Mouse (Mus musculus): ENCODE data around the gene Epc2. TPM values are rescaled to one million over a fixed set of nuclear protein-coding genes. Genes with fewer than 3 reads are reported as not detected.

Epc2 gene
- polyA plus RNA-seq, 1 experiment from 2014 or later: 4.8 TPM

DNA sequence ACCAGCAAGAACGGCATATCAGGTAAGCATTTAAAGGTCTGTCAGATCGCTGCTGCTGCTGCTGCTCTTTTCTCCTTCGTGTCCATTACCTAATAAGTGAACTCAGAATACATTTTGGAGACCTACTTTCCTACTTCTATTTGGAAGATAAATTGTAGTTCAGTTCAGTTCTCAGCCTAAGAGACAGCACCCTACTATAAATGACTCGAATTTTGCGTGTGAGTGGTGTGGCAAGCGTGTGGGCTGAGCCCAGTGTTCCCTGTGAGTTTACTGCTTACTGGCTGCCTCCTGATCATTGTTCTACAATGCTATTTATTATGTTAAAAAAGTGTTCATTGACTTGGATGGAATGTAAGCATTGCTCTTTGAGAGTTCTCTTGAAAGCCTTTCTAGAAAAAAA, 85.9 kb downstream of the Epc2 start:
- 94% methylated on average over 6 of the region's 6 CpGs for WGBS
- H3K4me3 ChIP-seq: no peak overlapping the region
- no peak overlapping the region for H3K4me2 ChIP-seq
- peaks cover 29% of the 10 kb centered on the region for H3K36me3 ChIP-seq
- no peaks in the 10 kb centered on the region for H3K4me1 ChIP-seq
- H3K27ac ChIP-seq (replicated peaks): no peak overlapping the region
- no peaks in the 10 kb centered on the region for H3K9me3 ChIP-seq
- no peaks in the 10 kb centered on the region for H3K27me3 ChIP-seq (replicated peaks)
- no peak overlapping the region for H3K9ac ChIP-seq
- no peak for ATAC-seq (ENCODE audit: extremely low read depth, insufficient number of reproducible peaks, low FRiP score, low TSS enrichment)

DNA sequence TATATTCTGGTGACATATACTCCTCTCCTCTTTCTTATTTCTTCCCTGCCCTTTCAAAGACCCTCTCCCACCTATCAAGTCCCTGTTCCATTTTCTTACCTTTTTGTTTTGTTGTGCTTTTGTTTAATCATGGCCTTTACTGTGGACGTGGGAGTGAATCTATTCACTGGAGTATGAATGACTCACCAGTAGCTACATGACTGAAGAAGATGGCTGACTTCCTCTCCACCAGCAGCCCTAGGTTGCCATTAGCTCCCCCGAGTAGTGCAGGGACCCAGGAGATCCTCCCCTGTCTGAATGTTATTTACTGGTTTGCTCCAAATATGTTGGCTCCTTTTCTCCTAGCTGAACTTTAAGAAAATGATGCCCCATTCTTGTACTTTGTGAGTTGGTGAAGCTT, 86.8 kb downstream of the Epc2 start:
- H3K4me2 ChIP-seq: no peak overlapping the region
- H3K4me1 ChIP-seq: no peaks in the 10 kb centered on the region
- H3K9me3 ChIP-seq: no peaks in the 10 kb centered on the region
- 72% methylated on average over 2 of the region's 2 CpGs for WGBS
- ATAC-seq (ENCODE audit: extremely low read depth, insufficient number of reproducible peaks, low FRiP score, low TSS enrichment): no peak
- no peak overlapping the region for H3K9ac ChIP-seq
- H3K27ac ChIP-seq (replicated peaks): no peak overlapping the region
- peaks cover 27% of the 10 kb centered on the region for H3K36me3 ChIP-seq
- no peak overlapping the region for H3K4me3 ChIP-seq
- H3K27me3 ChIP-seq (replicated peaks): no peaks in the 10 kb centered on the region

DNA sequence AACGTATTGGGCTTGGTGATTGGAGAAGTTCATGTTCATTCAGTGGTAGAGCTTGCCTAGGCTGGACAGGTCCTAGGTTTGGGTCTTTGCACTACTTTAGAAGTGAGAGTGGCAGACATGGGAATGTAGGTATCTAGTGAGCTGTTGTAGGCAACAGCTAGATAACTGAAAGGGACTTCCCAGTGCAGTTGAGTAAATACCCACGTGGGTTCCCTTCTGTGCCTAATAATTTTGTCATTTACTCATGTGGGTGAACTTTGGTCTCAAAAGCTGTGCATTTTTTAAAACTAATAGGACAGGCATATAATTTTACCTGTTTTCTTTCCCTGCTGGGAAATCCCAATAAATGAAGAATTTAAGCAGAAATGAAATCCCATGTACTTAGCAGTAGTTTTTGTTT, 88.5 kb downstream of the Epc2 start:
- ATAC-seq (ENCODE audit: extremely low read depth, insufficient number of reproducible peaks, low FRiP score, low TSS enrichment): no peak
- Histone ChIP-seq H3K9me3 (no peaks in the 10 kb centered on the region), H3K9ac (no peak overlapping the region), H3K4me2 (no peak overlapping the region), H3K36me3 (peaks cover 27% of the 10 kb centered on the region), H3K4me1 (no peaks in the 10 kb centered on the region), H3K27me3 (replicated peaks) (no peaks in the 10 kb centered on the region), H3K27ac (replicated peaks) (no peak overlapping the region), H3K4me3 (no peak overlapping the region)
- WGBS: 82% methylated on average over 2 of the region's 2 CpGs

DNA sequence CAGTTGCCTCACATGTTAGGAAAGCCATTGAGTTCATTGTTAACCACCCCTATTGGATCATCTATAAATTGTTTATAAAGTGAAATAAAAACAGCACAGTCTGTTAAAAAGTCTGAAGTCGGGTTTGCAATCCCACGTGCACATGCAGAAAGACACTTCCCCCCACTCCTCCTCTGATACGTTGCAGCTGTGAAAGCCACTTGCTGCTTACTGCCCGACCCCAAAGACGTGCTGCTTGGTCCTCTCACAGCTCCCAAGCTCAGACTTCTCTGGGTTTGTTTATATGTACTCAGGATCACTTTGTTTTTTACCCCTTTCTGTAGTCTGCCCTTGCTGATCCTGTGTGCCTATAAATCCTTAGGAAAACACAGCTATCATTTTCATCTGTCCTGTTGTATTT, 96.5 kb downstream of the Epc2 start:
- Histone ChIP-seq H3K27me3 (replicated peaks) (no peaks in the 10 kb centered on the region), H3K4me1 (no peaks in the 10 kb centered on the region), H3K4me2 (no peak overlapping the region), H3K27ac (replicated peaks) (no peak overlapping the region), H3K4me3 (no peak overlapping the region), H3K36me3 (peaks cover 59% of the 10 kb centered on the region), H3K9me3 (no peaks in the 10 kb centered on the region), H3K9ac (no peak overlapping the region)
- no peak for ATAC-seq (ENCODE audit: extremely low read depth, insufficient number of reproducible peaks, low FRiP score, low TSS enrichment)
- 76% methylated on average over 5 of the region's 5 CpGs for WGBS

DNA sequence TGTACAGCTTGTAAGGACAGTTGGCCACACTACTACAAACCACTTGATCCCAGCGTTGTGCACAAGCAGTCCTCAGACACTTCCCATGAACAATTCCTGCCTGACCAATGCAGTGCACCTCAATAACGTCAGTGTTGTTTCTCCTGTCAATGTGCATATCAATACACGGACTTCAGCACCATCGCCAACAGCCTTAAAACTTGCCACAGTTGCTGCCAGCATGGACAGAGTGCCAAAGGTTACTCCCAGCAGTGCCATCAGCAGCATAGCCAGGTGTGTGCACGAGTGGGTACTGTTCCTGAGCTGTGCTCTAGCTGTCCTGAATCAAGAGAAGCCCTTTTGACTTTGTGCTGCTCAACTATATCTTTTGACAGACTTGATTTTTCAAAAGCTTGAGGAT, 97.2 kb downstream of the Epc2 start:
- H3K4me3 ChIP-seq: no peak overlapping the region
- no peaks in the 10 kb centered on the region for H3K4me1 ChIP-seq
- peaks cover 66% of the 10 kb centered on the region for H3K36me3 ChIP-seq
- no peak overlapping the region for H3K4me2 ChIP-seq
- no peaks in the 10 kb centered on the region for H3K9me3 ChIP-seq
- no peak for ATAC-seq (ENCODE audit: extremely low read depth, insufficient number of reproducible peaks, low FRiP score, low TSS enrichment)
- no peak overlapping the region for H3K9ac ChIP-seq
- H3K27ac ChIP-seq (replicated peaks): no peak overlapping the region
- no peaks in the 10 kb centered on the region for H3K27me3 ChIP-seq (replicated peaks)
- 85% methylated on average over 5 of the region's 5 CpGs for WGBS

DNA sequence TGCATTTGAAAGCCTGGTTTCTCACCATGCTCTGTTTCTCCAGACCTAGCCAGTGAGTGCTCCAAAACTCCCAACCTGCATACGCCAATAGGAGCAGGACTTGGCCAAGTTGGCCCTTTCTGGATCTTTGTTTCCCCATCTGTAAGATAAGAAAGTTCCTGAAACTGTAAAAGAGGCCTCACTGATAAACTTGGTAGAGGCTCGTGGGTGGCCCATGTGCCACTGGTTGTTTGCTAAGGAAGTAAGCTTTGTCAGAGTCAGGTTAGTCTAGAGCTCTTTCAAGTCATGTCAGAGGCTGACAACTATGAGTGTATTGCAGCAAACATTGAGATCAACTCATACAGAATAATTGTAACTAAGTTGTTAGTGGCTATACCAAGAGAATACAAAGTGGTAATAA, 101.8 kb downstream of the Epc2 start:
- Histone ChIP-seq H3K36me3 (peaks cover 65% of the 10 kb centered on the region), H3K9ac (no peak overlapping the region), H3K9me3 (no peaks in the 10 kb centered on the region), H3K4me2 (no peak overlapping the region), H3K27me3 (replicated peaks) (no peaks in the 10 kb centered on the region), H3K4me1 (no peaks in the 10 kb centered on the region), H3K4me3 (no peak overlapping the region), H3K27ac (replicated peaks) (no peak overlapping the region)
- no peak for ATAC-seq (ENCODE audit: extremely low read depth, insufficient number of reproducible peaks, low FRiP score, low TSS enrichment)
- WGBS: 66% methylated on average over 2 of the region's 2 CpGs

DNA sequence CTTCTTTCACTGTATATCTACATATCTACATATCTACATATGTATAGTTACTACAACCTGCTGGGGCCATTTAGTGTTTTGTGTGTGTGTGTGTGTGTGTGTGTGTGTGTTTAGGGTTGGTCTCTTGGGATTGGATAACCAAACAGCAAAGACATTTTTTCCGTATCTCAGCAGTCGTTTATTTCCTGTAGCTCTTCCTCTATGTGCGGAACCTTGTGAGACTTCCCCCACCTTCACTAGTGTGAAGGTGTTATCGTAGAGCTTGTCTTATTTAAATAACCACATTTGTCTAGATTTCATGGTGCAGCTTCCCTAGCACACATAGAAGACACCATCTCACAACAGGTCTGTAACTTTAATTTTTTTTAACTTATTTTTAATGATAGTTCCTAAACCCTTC, 106.1 kb downstream of the Epc2 start:
- H3K4me1 ChIP-seq: 0 out of 2 replicates have a peak, but pooled peaks cover 3% of the 10 kb centered on the region
- no peaks in the 10 kb centered on the region for H3K27me3 ChIP-seq (replicated peaks)
- H3K4me2 ChIP-seq: no peak overlapping the region
- H3K36me3 ChIP-seq: peaks cover 36% of the 10 kb centered on the region
- H3K9me3 ChIP-seq: no peaks in the 10 kb centered on the region
- 84% methylated on average over 4 of the region's 4 CpGs for WGBS
- ATAC-seq (ENCODE audit: extremely low read depth, insufficient number of reproducible peaks, low FRiP score, low TSS enrichment): no peak
- H3K4me3 ChIP-seq: no peak overlapping the region
- no peak overlapping the region for H3K9ac ChIP-seq
- no peak overlapping the region for H3K27ac ChIP-seq (replicated peaks)

DNA sequence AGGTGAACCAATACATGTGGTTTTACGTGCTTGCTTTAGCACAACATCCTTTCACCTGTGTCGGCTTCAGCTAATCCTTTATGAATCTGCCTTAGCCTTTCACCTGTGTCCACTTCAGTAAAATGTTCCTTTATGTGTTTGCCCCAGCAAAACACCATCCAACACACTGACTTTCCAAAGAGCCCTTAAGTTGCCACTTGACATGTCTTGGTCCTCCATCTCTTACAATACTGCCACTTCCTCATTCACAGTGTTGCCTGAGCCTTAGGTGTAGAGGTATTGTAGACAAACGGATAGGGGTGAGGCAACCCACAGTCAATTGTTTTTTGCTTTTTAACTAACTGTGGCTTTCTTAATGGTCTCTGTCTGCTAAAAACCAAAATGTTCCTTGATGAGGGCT, 107.1 kb downstream of the Epc2 start:
- H3K9ac ChIP-seq: no peak overlapping the region
- no peak for ATAC-seq (ENCODE audit: extremely low read depth, insufficient number of reproducible peaks, low FRiP score, low TSS enrichment)
- no peak overlapping the region for H3K4me2 ChIP-seq
- no peak overlapping the region for H3K4me3 ChIP-seq
- no peaks in the 10 kb centered on the region for H3K9me3 ChIP-seq
- H3K27ac ChIP-seq (replicated peaks): no peak overlapping the region
- peaks cover 28% of the 10 kb centered on the region for H3K36me3 ChIP-seq
- 0 out of 2 replicates have a peak, but pooled peaks cover 5% of the 10 kb centered on the region for H3K4me1 ChIP-seq
- no peaks in the 10 kb centered on the region for H3K27me3 ChIP-seq (replicated peaks)
- WGBS: 83% methylated on average over 3 of the region's 3 CpGs

DNA sequence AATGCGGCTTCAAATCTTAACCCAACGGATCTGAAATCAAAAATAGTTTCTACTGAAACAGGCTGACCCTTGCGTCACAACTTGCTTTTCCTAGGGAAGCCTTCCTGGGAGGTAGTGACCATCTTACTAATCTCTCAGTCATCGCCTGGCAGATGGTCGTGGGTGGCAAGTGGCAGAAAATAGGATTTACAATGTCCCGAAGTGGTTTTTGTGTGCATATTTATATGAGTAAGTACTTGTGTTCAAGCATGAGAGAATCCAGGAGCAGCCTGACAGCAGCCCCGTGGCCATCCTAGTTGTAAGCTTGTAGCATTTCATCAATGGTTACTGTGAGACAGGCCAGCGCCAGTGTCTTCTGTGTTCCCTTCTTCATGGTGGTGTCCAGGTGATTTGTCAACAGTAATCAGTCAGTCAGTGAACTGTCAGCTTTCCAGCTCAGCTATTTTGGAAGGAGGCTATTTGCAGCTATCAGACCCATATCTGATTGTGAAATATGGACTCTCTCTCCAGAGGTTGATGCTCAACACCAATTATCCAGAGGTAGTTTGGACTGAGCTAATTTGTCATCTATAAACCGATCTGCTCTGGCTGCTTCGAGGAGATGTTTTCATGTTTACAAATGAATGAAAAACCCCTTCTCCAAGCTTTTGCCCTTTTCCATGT, 111.5 kb downstream of the Epc2 start:
- Histone ChIP-seq H3K4me2 (no peak overlapping the region), H3K4me3 (no peak overlapping the region), H3K9ac (no peak overlapping the region), H3K27me3 (replicated peaks) (no peaks in the 10 kb centered on the region), H3K36me3 (no peaks in the 10 kb centered on the region), H3K9me3 (no peaks in the 10 kb centered on the region), H3K27ac (replicated peaks) (no peak overlapping the region), H3K4me1 (0 out of 2 replicates have a peak, but pooled peaks cover 5% of the 10 kb centered on the region)
- no peak for ATAC-seq (ENCODE audit: extremely low read depth, insufficient number of reproducible peaks, low FRiP score, low TSS enrichment)
- WGBS: 58% methylated on average over 10 of the region's 10 CpGs

DNA sequence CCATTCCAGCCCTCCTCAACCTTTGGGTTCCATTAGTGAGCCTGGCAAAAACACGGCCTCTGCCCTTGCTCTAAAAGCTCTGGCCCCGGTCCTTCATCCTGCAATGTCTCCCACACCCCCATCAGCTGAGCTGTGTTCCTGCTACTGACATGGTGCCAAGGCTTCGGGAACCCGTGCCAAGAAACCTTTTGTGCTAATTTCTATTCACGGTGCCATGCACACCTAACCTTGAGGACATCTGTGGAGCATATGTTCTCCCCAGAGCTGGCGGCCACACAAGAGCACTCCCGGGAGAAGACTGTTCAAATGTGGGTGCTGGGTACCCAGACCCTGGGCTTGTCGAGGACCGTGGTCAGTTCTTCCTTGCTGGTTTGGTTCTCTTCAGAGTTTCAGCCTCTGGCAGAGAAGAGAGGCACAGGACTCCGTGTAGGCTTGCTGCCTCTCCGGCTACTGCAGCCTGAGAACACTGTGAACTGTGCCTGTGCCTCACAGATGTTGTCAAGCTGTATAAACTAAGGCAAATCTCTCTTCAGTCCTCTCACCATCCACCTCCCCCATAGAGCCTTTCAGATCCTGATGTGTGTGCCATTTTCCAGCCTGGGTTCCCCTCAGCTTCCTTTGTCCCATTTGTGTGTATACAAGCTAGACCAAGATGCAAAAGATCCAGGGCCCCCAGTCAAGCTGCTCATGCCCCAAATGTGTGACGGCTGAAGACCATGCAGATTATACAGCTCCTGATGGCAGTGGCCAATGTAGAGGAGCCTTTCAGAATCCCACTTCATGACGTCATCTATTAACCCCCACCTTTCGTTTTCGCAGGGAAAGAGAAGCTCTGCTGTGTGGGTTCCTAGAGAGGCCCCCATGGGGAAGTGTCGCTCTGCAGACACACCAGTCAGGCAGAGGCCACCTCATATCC, 118.8 kb downstream of the Epc2 start:
- H3K4me3 ChIP-seq: no peak overlapping the region
- 64% methylated on average over 16 of the region's 16 CpGs for WGBS
- ATAC-seq (ENCODE audit: extremely low read depth, insufficient number of reproducible peaks, low FRiP score, low TSS enrichment): no peak
- H3K36me3 ChIP-seq: no peaks in the 10 kb centered on the region
- H3K4me2 ChIP-seq: peak overlapping the region; percentile 25
- peaks cover 26% of the 10 kb centered on the region for H3K4me1 ChIP-seq
- no peak overlapping the region for H3K9ac ChIP-seq
- H3K27me3 ChIP-seq (replicated peaks): no peaks in the 10 kb centered on the region
- H3K27ac ChIP-seq (replicated peaks): no peak overlapping the region
- no peaks in the 10 kb centered on the region for H3K9me3 ChIP-seq

DNA sequence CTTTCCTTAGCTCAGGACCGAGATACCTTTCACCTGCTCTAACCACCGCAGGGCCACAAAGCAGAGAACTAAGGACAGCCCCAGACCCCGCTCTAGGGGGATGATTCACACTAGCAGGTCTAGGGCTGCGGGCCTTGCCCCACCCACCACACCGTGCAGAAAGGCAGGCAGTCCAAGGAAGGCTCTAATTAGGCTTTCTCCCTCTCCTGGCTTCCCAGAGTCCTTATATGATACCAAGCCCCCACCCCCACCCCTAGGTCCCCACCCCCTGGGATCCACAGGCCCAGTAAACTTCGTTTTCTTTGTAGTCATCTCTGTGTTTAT, 119.5 kb downstream of the Epc2 start:
- no peaks in the 10 kb centered on the region for H3K9me3 ChIP-seq
- no peak for ATAC-seq (ENCODE audit: extremely low read depth, insufficient number of reproducible peaks, low FRiP score, low TSS enrichment)
- peak overlapping the region; percentile 25; the same call in 1 of the 2 replicates for H3K4me2 ChIP-seq
- no peaks in the 10 kb centered on the region for H3K36me3 ChIP-seq
- 48% methylated on average over 6 of the region's 6 CpGs for WGBS
- no peak overlapping the region for H3K4me3 ChIP-seq
- no peaks in the 10 kb centered on the region for H3K27me3 ChIP-seq (replicated peaks)
- H3K9ac ChIP-seq: no peak overlapping the region
- H3K27ac ChIP-seq (replicated peaks): no peak overlapping the region
- H3K4me1 ChIP-seq: peaks cover 26% of the 10 kb centered on the region

Data from heart, embryonic 13.5 days (tissue).